Mouse (Mus musculus) ES-E14 (cell line): Measurements from ENCODE around the gene Syt11. TPM values are rescaled to one million over a fixed set of nuclear protein-coding genes. Genes with fewer than 3 reads are reported as not detected.
"Not testable (repeated sequence)": the region's sequence is repeated elsewhere in the genome, so short reads cannot be mapped to it uniquely, and the experiment has no call there.

Experiments used
- DNase-seq: peaks from one replicate; pipeline ENCODE4 v3.0.0-alpha.2; 2013; ENCODE audit warnings: low read depth, low spot score
- H3K27ac ChIP-seq: 2 replicates; pipeline ENCODE4 v1.5.1; 2012; ENCODE audit warnings: low read depth, mild to moderate bottlenecking, low read length, moderate library complexity, mixed read lengths; ENCODE audit not compliant: poor library complexity, insufficient read depth, severe bottlenecking
- H3K36me3 ChIP-seq: 2 replicates; pipeline ENCODE4 v1.6.1; 2012; ENCODE audit warnings: mild to moderate bottlenecking, low read length, moderate library complexity, mixed read lengths; ENCODE audit not compliant: control insufficient read depth, poor library complexity, insufficient read depth, severe bottlenecking
- H3K4me1 ChIP-seq, 2 experiments: fragments of 150-350 bp in 1 of 2; sonication (generic) in 1 of 2; 2 replicates each; pipeline ENCODE4 v1.6.1; 2012; ENCODE audit warnings: low read length in 2 of 2, mild to moderate bottlenecking in 1 of 2, mixed read lengths in 1 of 2; ENCODE audit not compliant: control insufficient read depth in 2 of 2, insufficient read depth in 2 of 2, poor library complexity in 1 of 2
- H3K4me3 ChIP-seq, 2 experiments: fragments of 150-350 bp in 1 of 2; sonication (generic) in 1 of 2; 2 replicates each; pipeline ENCODE4 v1.5.1; 2012; ENCODE audit warnings: low read length in 2 of 2, low read depth in 1 of 2, mild to moderate bottlenecking in 1 of 2, mixed read lengths in 1 of 2; ENCODE audit not compliant: insufficient read depth in 1 of 2, poor library complexity in 1 of 2, severe bottlenecking in 1 of 2
- H3K9ac ChIP-seq: 2 replicates; pipeline ENCODE4 v1.6.1; 2012; ENCODE audit warnings: low read depth, mild to moderate bottlenecking, low read length, mixed read lengths; ENCODE audit not compliant: poor library complexity, insufficient read depth, severe bottlenecking
- H3K9me3 ChIP-seq: fragments of 150-350 bp; sonication (generic); 2 replicates; pipeline ENCODE4 v1.6.1; 2012; ENCODE audit warnings: low read depth, mild to moderate bottlenecking, low read length; ENCODE audit not compliant: control insufficient read depth, insufficient read depth
- CHD2 ChIP-seq: IDR thresholded peaks from 2 replicates; pipeline ENCODE4 v1.6.1; 2014; ENCODE audit warnings: mild to moderate bottlenecking, low read depth, low read length, inconsistent platforms
- HCFC1 ChIP-seq: IDR thresholded peaks from 2 replicates; pipeline ENCODE4 v1.6.1; 2012; ENCODE audit warnings: low read length, inconsistent platforms, borderline replicate concordance; ENCODE audit not compliant: insufficient read depth
- MAFK ChIP-seq: IDR thresholded peaks from 2 replicates; pipeline ENCODE4 v1.6.1; 2014; ENCODE audit warnings: mild to moderate bottlenecking, low read depth, low read length, inconsistent platforms; ENCODE audit not compliant: insufficient read depth
- ZC3H11A ChIP-seq: IDR thresholded peaks from 2 replicates; pipeline ENCODE4 v1.6.1; 2012; ENCODE audit warnings: low read depth, mild to moderate bottlenecking, inconsistent platforms, low read length, borderline replicate concordance
- ZNF384 ChIP-seq: IDR thresholded peaks from 2 replicates; pipeline ENCODE4 v1.6.1; 2012; ENCODE audit warnings: low read depth, low read length, inconsistent platforms
- in situ Hi-C, 2 experiments: fragments of 600-800 bp; cut with MboI; formaldehyde crosslinking; loops; one replicate each; pipeline ENCODE4 v1.15.1; 2025; ENCODE audit warnings: low sequenced_read_pairs in 2 of 2, inconsistent platforms in 1 of 2; ENCODE audit not compliant: unreplicated experiment in 2 of 2
- total RNA-seq: library from RNA; depleted of rRNA; stranded (reverse); fragments of 300-350 nt; gene quantifications from 2 replicates; pipeline ENCODE4 v1.2.3, GENCODE M21; 2012

The Syt11 gene
- total RNA-seq, 1 experiment = 12.4 TPM

DNA sequence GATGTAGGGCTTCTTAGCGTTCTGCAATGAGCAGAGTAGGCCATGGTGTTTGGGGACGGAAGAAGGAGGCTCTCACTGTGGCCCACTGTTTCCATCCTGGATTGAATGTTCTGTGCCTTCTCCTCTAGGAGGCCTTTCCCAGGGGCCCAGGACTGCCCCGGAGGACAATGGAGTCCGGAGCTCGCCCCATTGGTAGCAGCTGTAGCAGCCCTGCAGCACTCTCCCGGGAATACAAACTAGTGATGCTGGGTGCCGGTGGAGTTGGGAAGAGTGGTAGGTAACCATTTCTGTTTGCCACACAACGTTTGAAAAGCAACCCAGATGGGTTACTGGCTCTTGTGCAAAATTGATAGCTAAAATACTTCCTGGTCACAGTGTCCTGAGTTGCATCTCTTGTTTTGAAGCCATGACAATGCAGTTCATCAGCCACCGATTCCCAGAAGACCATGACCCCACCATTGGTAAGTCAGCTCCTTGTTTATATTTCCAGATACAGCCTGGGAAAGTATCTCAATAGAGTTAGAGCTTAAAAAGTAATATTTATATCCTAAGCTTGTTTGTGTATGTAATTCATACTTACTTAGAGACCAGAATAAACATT lies 57.7 kb downstream of the Syt11 start:
- Histone ChIP-seq H3K4me3 (peak overlapping the region; percentile 82 to 86), H3K9me3 (no peaks in the 10 kb centered on the region), H3K4me1 (peaks cover 3 to 6% of the 10 kb centered on the region in 2 experiments; a peak in 2 of 4 replicates), H3K9ac (peak overlapping the region; percentile 83), H3K27ac (no peak overlapping the region), H3K36me3 (peaks cover 9% of the 10 kb centered on the region)
- TF ChIP-seq ZC3H11A = no peak
- no peak for TF ChIP-seq ZNF384
- no peak for TF ChIP-seq MAFK
- no peak for TF ChIP-seq CHD2
- TF ChIP-seq HCFC1 = no peak
- in situ Hi-C loops = loop anchor here in 1 of 2 experiments (25.0 kb wide), 1 partner anchor 405 kb away; no protein-coding TSS in a partner anchor
- no peak for DNase-seq

DNA sequence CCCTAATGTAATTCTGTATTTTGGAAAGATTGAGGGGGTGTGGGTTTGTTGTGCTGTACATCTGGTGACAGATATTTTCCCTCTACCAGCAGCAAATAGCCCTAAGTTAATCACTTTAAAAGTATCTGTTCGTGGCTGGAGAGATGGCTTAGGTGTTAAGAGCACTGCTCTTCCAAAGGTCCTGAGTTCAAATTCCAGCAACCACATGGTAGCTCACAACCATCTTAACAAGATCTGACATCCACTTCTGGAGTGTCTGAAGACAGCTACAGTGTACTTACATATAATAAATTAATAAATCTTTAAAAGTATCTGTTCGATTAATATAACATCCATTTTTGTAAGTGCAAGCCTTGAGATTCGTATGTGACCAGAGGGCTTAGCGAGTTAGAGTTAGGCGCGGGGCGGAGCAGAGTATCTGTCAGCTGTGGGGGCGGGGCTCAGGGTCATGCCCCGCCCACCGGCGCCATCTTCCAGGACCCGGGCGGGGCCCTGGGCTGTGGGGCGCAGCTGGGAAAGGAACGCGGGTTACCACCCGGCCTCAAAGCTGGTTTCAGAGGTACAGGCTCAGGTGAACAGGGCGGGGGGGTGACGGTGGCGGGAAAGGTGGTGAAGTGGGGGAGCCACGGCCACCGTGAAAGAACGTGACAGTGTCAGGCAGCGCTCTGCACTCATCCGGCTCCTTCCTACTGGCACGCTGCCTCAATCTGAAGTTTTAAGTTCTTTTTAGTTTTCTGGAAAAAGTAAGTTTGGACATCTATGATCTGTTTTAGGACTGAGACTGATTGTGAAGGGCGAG lies 58.4 kb downstream of the Syt11 start, which contains the start of gene Rit1:
Rit1 (plus strand) TSS at position 440 of the 799 bp plus-strand sequence.
- peaks cover 13% of the 10 kb centered on the region for H3K36me3 ChIP-seq

DNA sequence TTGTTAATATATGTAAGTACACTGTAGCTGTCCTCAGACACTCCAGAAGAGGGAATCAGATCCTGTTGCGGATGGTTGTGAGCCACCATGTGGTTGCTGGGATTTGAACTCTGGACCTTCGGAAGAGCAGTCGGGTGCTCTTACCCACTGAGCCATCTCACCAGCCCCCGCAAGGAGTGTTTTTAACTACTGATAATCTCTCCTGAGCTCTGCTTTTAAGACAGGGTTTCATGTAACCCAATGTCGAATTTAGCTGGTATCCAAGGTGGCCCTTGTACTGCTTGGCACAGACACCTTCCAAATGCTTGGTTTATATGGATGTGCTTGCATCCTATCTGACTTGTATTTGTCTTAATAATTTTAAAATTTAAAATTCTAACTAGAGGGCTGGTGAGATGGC lies 59.2 kb downstream of the Syt11 start:
- H3K9me3 ChIP-seq, H3K27ac ChIP-seq, H3K4me1 ChIP-seq, H3K9ac ChIP-seq, H3K4me3 ChIP-seq, DNase-seq: not testable (repeated sequence)
- peaks cover 18% of the 10 kb centered on the region for H3K36me3 ChIP-seq
- in situ Hi-C loops = loop anchor here in 1 of 2 experiments (25.0 kb wide), 1 partner anchor 403 kb away; no protein-coding TSS in a partner anchor

More for the DNA sequence above, 58.4 kb downstream of the Syt11 start, which contains the start of gene Rit1:
- Histone ChIP-seq H3K9ac (peak within 1 kb of the TSS; percentile 83), H3K9me3 (no peaks in the 10 kb centered on the region), H3K4me1 (peaks cover 3 to 6% of the 10 kb centered on the region in 2 experiments; a peak in 2 of 4 replicates), H3K4me3 (peak within 1 kb of the TSS; percentile 82 to 86), H3K27ac (peak within 1 kb of the TSS; percentile 46; the same call in 1 of the 2 replicates)
- peak; percentile 70 for DNase-seq
- TF ChIP-seq HCFC1 = no peak
- TF ChIP-seq ZNF384 = no peak
- no peak for TF ChIP-seq MAFK
- no peak for TF ChIP-seq ZC3H11A
- no peak for TF ChIP-seq CHD2
- in situ Hi-C loops = loop anchor here in 1 of 2 experiments (25.0 kb wide), 1 partner anchor 404 kb away; no protein-coding TSS in a partner anchor

DNA sequence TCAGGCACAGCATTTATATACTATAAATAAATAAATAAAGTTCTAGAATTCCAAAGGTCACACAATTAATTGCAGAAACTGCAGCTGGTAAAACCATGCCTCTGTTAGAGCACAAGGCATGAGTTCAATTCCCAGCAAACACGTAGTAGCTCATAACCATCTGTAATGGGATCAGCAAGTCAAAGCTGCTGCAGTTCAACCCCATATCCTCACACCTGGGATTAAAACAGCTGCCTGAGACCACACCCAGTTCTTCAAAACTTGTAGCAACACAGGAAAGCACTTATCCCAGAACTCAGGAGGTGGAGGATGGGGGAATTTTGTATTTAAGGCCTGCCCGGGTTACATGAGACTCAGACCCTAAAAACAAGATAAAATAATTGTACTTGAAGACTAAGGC lies 60.2 kb downstream of the Syt11 start:
- in situ Hi-C loops = loop anchor here in 1 of 2 experiments (25.0 kb wide), 1 partner anchor 402 kb away; no protein-coding TSS in a partner anchor
- Histone ChIP-seq H3K9ac (no peak overlapping the region), H3K27ac (no peak overlapping the region), H3K4me1 (peaks cover 3 to 6% of the 10 kb centered on the region in 2 experiments; a peak in 2 of 4 replicates), H3K9me3 (no peaks in the 10 kb centered on the region), H3K36me3 (peaks cover 26% of the 10 kb centered on the region), H3K4me3 (no peak overlapping the region)
- no peak for DNase-seq
- no peak for TF ChIP-seq ZC3H11A
- TF ChIP-seq MAFK = no peak
- no peak for TF ChIP-seq CHD2
- TF ChIP-seq HCFC1 = no peak
- TF ChIP-seq ZNF384 = no peak
